Mouse (Mus musculus) bone marrow, adult 2 months (tissue): ENCODE measurements around the gene Cntnap2.

ENCODE experiments used
- CTCF ChIP-seq: fragments of 200-500 bp; IDR thresholded peaks from 2 replicates; pipeline ENCODE4 v1.5.1; 2011; ENCODE audit warnings: low read length, control low read depth; ENCODE audit not compliant: control insufficient read depth, insufficient read depth
- POLR2A ChIP-seq: fragments of 200-500 bp; IDR thresholded peaks from 2 replicates; pipeline ENCODE4 v1.6.1; 2011; ENCODE audit warnings: low read depth, mild to moderate bottlenecking, control low read depth, low read length, borderline replicate concordance; ENCODE audit not compliant: control insufficient read depth

DNA sequence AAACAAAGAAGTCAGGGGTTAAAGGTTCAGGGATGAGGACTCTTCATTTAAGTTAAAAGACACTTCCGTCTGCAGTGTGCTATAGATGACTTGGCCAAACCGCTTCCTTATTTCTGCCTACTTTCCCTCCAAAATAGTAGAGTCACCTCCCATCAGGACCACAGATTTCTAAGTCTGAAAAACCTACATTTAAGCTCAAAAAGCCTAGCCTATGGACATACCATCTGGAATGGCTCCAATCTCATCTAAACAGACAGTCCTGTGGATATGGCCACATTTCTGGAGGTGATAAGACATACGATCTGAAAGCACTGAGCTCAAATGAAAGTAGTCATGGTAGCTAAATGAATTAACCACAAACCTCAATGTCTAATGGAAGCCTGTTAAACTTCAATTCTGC, 2212.4 kb downstream of the Cntnap2 start:
- no peak for TF ChIP-seq CTCF
- TF ChIP-seq POLR2A, result no peak
